Mouse (Mus musculus) adrenal gland, postnatal 4 days (tissue): Measurements from ENCODE around the gene Atp5h. TPM values are rescaled to one million over a fixed set of nuclear protein-coding genes. Genes with fewer than 3 reads are reported as not detected.
A peak's percentile ranks its signal among the peaks of the same experiment; 100 is the strongest.

Experiments
- DNase-seq, 2 experiments: peaks; one replicate each; pipeline ENCODE4 v3.0.0; 2021 to 2022; ENCODE audit warnings: low spot score in 2 of 2, mixed read lengths in 2 of 2
- total RNA-seq, 2 experiments: library from RNA; stranded (reverse); gene quantifications; 2 replicates each; pipeline ENCODE4 v1.2.3; 2021

Atp5h gene
- total RNA-seq, 2 experiments from 2014 or later = 503 to 527 TPM

DNA sequence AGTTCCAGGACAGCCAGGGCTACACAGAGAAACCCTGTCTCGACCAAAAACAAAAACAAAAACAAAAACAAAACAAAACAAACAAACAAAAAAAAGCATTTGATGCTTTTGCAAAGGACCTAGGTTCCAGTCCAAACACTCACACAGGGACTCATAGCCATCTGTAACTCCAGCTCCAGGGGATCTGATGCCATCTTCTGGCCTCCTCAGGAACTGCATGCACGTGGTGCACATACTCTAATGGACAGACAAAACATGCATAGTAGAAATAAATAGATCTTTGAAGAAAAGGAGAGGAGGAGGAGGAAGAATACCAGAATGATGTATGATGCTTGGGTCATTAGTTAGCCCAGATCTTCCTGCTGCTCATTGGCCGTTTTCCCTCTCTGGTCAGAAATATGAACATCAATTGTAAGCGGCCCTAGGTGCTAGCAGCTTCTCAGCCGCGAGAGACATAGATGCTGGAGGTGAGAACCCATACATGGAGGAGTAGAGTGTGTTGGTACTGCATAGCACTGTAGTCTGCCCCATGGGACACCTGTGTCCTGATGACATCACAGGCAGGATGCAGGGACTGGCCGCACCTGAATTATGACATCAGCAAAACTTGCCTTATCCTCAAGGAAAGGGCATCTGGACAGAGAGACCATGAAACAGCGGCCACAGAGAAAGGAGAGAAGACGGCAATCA lies 20.3 kb upstream of the Atp5h start, which contains the start of gene Trim80:
Gene Trim80 (plus strand): TSS at position 640 of the 690 bp plus-strand sequence.
- no peak for DNase-seq

DNA sequence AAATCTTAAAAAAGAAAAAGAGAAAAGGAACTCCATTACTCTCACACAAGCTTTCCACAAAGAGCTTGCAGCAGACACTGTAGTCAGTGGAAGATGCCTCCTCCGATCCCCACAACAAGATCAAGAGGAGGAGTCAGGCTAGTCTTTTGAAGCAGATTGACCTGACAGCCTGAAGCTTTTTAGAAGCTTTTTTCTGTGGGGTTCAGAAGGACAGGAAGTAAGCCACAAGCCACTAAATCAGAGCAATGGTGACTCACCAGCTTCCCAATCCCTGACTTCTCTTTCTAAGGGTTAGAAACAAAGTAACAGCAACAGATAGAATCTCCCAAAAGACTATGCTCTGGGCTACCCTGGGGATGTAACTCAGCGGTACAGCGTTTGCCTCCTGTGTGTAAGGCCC lies 19.6 kb upstream of the Atp5h start:
- no peak for DNase-seq

DNA sequence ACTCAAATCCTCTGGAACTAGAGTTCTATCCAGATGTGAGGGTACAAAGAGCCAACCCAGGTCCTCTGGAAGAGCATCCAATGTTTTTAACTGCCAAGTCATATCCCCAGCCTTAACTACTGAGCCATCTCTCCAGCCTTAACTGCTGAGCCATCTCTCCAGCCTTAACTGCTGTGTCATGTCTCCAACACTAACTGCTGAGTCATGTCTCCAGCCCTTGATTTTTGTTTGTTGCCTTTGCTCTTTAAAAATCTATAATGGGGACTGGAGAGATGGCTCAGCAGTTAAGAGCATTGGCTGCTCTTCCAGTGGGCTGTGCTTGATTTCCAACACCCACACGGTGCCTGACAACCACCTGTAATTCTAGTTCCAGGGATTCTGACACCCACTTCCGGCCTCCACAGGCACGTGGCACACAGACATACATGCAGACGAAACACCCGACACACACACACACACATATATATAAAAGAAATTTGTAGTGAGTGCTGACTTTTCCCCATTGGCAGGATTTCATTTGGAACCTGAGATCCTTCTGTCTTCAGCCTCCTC lies 17.9 kb upstream of the Atp5h start:
- DNase-seq = no peak

DNA sequence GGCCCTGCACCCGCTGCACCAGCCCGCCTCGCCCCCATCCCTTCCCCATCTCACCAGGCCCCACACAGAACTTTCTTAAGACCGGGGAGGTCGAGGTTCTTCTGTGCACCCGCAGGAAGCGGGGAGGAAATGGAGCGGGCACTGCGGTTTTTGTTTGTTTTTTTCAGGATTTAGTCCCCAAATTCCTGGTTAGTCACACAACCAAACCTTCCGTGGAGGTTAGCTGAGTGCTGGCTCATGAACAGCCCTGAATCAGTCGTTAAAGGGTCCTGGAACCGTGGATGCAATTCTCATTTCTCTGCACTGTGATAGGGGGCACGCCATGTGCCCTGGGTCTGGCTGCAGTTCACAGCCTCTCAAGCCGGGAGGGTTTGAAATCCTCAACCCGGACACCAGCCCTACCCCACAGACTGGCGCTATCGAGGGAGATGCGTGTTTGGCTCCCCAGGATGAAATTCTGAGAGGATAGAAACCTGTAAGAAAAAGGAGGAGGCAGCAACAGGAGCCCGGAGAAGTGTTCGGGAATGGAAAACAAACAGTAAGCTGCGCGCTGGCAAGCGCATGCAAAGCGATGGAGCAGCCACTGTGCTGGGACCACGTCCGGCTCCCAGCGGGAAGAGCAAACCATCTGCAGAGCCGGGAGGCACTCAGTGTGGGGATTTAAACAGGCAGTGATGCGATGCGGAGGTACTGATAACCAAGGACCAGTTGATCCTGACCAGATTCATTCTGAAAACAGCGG lies 16.0 kb upstream of the Atp5h start:
- no peak for DNase-seq

DNA sequence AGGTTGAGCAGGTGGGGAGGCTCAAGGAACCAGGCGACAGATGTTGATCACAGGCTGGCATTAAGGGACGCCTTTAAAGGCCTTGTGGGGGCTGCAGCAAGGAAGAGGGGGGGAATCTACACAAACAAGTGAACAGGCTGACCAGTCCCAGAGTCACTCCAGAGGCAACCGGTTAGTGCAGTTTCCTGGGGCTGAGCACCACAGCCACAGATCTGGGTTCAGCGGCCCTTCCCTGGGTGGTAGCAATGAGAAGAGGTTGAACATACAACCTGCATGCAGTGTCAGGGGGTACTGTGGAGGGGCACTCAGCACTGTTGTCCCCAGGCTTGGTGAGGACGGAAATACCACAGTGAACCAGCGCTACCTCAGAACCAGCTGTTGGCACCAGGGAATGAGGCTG lies 13.6 kb upstream of the Atp5h start:
- DNase-seq = no peak

DNA sequence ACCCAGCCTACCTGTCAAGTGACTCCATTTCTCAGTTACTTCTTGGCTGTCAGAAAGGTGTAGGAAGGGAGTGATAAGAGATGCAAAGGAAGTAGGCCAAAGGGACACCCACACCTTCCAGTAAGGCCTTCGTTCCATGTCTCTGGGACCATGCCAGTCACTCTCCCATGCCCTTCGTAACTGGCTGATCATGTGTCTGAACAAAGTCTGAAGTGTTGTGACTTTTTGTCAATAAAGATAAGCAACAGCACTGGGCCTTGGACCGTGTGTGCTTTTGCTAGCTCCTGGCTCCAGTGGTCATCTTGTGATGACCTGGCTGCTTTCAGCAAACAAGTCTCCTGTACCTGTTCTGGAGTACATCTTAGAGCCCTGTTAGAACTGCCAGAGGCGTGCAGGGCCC lies 13.1 kb upstream of the Atp5h start:
- no peak for DNase-seq

DNA sequence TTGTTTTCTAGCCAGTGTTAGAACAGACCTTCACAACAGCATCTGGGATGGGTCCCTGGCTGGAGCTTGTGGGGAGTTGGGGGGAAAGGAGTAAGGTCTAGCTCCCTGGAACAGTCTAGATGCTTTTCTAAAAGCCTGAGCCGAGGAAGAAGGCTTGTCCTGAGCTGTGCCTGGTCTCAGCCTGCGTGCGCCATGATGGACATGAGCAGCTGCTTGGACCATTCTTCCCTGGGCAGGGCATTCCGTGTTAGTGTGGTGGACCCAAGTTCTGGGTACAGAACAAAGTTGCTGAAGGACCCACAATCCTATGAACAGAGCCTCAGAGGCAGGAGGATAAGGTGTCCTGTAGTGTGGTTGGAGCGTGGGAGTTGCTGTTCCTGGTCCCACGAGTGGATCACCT lies 10.8 kb upstream of the Atp5h start:
- no peak for DNase-seq

DNA sequence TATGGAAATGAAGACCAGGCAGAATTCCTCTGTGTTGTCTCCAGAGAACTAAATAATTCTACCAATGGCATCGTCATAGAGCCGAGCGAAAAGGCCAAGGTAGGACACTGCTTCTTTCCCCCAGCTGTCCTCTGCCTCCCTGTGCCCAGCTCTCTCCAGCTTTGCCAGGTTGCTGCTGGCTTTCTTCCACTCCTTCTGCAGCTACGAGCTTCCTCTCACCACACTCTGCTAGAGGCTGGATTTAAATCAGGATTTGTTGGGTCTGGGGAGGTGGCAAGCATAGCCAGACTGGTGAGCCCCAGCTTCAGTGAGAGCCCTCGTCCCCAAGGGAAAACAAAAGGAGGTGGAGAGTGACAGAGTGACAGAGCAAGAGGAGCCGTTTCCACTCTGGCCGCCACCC lies 9.5 kb upstream of the Atp5h start:
- DNase-seq = no peak

DNA sequence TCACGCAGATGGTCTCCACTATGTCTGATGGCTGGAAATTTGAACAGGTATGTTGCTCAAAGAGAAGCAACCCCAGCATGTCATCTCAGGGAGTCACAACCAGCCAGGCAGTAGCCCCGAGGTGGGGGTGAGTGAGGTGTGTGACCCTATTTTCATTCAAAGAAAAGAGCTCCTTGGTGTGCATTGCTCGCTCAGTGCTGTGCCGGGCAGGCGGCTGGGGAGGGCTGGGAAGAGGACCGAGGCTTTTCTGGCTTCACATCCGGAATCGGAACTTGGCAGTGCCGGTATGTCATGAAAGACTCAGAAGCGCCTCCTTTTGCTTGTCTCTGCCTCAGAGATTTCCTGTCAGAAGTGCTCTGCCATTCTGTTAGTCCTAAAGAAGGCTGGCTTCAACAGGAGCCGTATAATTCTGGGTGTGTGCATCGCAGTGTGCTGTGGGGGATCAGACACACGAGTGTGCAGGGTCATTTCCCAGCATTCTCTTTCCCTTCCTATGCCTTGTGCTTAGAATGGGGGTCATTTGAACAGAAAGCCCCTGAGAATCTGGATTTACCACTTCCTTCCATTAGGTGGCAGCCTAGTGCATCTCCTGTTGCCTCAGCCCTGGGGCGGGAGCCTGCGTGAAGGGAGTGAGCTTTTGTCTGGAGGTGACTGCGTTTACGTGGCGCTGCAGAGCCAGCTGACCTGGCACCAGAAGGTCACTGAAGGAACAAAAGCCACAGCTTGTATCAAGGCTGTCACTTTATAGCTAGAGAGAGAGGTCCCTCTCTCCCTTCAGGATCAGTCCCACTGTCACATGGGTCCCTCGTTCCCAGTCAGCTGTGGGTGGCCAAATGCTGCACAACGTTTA lies 7.9 kb upstream of the Atp5h start:
- peak in 1 of 2 experiments; percentile 49 for DNase-seq

DNA sequence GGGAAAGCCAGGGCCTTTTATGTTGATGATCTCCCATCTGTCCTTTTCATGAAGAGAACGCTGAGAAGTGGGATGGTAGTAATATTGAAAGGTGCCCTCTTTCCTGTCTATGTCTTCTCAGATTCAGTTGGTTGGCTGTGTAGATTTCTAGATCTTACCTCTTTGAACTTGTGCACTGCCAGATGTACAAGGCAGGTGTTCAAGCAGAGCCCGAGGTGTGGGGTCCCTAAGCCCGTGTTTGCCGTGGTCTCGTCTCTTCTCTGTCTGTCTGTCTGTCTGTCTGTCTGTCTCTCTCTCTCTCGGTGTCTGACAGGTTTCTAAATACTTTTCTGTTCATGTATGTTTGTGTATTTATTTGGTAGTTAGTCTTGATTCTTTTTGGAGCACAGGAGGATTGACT lies 5.9 kb upstream of the Atp5h start:
- no peak for DNase-seq

DNA sequence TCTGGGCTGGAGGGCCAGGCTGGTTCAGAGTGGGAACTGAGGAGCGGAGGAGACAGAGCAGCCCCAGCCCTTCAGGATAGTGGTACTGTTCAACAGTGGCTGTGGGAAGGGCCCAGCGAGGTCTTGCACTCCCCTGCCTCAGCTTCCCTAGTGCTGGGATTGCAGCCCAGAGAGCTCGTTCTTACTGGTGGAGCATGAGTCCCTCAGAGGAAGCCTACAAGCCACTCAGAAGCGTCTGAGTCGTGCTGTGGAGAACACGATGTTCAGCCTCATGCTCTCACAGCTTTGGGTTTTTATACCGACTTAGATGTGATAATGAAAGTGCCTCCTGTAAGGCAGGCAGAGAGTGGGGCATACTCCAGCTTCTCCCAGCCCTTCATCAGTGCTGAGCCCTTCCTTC lies 4.9 kb upstream of the Atp5h start:
- DNase-seq = no peak

DNA sequence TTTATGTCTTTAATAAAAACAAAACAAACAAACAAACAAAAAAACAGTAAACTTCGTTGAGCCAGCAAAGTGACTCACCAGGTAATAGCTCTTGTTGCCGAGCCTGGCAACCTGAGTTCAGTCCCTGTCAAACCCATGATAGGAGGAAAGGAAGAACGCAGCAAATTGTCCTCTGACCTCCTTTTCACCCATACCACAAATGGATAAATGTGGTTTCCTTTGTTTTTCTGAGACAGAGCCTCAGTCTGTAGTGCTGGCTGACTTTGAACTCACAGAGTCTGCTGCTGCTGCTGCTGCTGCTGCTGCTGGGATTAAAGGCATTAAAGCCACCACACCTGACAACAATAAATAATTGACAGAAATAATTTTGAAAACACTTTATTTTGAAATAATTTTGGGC lies 3.3 kb upstream of the Atp5h start:
- no peak for DNase-seq

DNA sequence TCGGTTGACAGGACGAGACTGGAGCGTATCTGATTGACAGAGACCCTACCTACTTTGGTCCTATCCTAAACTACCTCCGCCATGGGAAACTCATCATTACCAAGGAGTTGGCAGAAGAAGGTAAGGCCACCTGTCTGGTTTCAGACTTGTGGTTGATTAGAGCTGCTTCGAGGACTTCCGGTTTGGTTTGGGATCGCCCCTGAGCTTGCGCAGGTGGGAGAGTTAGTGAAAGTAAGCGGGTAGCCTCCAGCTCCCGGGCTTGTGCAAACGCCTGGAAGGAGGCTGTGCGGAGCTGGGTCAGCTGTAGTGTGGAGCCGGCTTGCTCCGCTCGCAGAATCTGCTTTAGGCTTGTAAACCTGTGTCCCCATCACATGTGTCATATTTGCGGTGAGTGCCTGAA lies 2.2 kb upstream of the Atp5h start:
- no peak for DNase-seq

DNA sequence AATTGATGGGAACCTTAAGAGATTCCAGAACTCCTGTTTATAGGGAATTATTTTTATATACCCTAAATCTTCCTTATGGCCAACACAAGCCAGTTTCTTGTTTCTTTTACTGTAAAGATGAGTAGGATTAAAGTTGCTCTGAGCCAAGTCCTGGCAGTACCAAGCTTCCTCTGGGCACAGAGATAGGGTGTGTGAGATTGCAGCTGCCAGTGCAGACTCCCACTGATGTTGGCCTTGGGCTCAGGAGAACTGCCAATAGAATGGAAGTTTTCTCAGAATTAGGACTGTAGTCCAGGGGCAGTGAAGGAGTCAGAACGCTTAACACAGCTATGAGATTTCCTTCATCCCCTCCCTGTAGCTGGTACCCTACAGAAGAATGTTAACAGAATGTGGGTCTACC lies 1.6 kb upstream of the Atp5h start:
- DNase-seq = no peak

DNA sequence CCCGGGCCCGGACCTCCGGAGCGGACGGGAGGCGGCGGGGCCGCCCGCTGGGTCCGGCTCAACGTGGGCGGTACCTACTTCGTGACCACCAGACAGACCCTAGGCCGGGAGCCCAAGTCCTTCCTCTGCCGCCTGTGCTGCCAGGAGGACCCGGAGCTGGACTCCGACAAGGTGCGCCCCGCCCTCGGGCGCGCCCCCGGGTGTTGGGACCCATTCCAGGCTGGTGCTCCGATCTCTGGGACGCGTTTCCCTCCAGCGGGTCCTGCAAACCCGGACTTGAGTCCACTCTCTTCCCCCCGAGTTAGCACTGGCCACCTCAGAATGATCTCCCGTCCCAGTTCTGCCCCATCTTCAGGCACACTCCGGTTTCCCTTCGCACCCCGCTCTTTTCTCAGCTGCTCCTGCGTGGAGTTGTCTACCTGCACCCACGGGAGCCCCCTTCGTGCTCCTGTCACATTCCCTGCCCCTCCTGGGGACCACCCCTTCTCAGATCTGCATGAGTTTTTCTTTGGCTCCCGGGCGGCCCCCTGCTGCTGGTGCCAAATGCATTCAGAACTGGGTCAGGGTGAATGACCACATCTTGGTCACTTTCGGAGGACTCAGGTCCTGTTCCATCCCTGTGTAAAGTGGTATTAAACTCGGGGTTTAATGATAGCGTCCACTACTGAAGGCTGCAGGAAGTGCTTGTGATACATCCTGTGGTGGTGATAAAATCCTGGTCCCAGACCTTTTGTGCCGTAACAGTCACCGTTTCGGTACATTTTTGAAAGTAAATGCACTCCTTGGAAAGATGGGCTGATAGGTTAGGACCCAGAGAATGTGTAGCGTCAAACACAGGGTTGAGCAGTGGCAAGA lies 801 bp upstream of the Atp5h start:
- peak; percentile 25 to 27 for DNase-seq

DNA sequence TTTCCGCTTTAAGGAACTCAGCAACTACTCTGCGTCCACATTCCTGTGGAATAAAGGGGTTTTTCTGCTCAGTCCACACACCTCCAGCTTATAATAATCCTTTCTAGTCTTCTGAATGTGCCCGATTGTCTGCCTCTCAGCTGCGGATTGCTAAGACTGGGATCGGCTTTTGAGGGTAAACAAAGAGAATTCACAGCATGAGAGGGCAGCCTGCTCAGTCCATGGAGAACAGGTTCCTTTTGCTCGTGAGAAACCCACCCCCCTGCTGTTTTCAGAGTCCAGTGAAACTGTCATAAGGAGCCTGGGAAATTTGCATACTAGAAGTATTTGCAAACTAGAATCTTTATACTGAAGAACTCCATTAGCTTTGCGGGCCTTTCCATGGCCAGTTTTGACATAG lies 10.2 kb downstream of the Atp5h start:
- no peak for DNase-seq

DNA sequence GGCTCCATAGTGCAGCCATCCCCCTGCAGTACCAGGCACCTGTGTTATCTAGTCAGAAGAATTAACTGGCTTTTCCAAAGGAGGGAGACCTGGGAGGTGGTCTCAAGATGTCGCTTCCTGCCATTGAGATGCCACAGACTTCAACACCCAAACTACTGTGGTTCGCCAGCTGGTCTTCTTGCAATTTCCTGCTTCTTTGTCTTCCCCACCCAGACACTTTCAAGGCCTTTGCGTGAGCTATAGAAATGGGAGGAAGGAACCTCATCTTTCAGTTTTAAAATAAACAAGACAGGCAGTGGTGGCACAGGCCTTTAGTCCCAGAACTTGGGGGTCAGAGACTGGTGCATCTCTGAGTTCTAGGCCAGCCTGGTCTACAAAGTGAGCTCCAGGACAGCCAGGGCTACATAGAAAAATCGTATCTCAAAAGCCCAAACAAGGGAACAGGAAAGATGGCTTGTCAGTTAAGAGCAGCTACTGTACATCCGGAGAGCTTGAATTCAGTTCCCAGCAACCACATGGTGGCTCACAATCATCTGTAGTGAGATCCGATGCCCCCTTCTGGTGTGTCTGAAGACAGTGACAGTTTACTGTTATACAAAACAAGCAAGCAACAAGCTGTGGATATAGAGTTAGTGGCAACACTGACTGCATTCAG lies 11.4 kb downstream of the Atp5h start:
- no peak for DNase-seq

DNA sequence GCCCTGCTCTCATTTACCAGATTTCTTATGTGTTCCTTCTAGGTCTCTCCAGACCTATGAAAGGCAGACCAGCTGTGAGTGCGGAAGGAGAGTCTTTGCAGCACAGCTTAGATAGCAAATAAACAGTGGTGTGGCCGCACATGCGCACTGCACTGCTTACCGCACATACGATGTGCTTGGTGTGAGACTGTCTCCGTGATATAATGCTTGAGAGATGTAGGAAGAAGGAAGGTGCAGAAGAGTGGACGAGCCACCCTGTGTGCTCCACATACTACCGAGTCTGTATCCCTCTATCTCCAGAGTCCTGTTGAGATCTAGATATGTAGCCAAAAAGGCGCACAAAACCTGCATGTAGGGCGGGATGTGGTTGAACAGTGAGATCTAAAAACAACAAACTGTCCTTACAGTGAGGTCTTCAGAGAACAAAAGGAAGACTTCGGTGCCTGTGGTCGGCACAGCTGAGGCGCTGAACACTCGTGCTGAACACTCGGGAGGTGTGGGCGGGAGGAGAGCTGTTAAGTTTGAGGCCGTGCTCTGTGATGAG lies 12.8 kb downstream of the Atp5h start:
- no peak for DNase-seq

DNA sequence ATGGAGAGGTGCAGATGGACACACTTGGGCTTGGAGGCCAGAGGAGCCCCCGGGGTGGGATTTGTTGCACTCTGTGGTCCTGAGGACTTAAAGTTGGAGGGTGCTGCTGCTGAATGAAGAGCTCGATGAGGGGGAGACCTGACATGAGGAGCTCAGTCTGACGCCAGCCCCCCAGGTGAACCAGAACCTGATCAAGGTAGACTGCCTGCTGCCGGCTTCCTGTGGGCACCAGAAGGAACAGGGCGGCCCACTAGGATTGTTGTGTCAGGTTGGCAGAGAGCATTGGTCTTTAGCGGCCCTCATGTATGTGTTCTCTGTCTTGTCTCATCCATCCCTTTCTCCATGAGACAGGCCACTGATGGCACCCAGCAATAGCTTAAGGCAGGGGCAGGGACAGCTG lies 14.0 kb downstream of the Atp5h start:
- no peak for DNase-seq
